Mouse (Mus musculus) kidney, adult 11 months (tissue): ENCODE data around the gene Csrnp1.
A peak's percentile ranks its signal among the peaks of the same experiment; 100 is the strongest.

Source experiments
- DNase-seq: peaks from one replicate; pipeline ENCODE4 v3.0.0; 2022

The Csrnp1 gene

GRCm38 (mm10) chr9:119976704-119977556, 7.5 kb downstream of the Csrnp1 start:
- no peak for DNase-seq

DNA sequence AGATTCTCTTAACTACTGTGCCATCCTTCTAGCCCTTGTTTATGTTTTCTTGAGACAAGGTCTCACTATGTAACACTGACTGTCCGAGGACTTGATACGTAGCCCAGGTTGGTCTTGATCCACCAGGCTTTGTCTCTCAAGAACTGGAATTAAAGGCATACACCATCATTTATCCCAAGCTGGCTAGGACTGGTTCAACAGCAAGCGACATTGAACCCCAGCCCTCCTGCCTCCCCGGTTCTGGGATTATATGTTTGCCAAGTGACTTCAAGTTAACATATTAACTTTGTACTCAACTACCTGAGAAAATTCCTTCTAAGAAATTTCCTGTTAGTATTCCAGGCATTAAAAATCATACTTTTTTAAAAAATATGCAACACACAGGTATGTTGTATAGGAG, 9.2 kb downstream of the Csrnp1 start:
- DNase-seq = no peak

GRCm38 (mm10) chr9:119974609-119975008, 9.8 kb downstream of the Csrnp1 start:
- no peak for DNase-seq

DNA sequence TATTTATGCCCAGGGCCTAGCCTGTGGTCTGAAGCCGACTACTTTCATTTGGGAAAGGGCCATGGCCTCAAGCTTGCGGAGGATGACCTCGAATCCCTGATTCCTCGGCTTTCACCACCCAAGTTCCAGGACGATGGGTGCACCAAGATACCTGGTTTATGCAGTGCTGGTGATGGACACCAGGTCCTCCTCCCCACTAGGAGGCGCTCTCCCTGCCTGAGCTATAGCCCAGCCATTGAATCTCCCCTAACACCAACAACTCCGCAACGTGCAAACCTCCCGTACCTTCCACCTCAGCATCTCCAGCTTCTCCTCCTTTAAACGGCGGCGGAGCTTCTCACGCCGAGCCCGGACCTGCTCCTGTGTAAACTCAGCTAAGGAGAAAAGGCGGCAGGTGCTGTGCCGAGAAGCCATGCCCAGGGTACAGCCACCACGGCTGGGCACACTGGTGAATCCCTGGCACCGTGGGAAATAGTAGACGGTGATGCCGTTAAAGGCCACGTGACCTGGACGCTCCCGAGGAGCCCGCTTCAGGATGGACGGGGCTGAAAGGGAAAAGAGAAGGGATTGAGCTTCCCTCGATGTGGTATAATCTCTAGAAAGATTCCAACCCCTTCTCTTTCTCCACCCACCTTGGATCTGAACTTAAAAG, 10.5 kb downstream of the Csrnp1 start:
- no peak for DNase-seq

DNA sequence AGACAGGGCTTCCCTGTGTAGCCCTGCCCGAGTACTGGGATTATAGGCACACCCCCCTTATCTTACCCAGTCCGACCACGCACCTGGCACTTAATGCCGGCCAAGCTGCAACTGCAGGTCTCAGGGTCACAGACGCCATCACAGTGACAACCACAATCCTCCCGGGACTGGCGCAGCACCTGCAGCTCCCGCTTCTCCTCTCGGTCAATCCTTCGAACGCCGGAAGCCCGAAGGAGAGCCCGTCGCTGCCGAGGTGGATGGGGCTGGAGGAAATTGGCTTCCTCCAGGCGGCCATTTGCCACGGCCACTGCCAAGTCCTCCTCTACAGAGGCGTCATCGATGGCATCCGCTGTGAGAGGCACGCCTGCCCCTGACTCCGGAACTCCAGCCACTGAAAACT, 11.2 kb downstream of the Csrnp1 start:
- no peak for DNase-seq

DNA sequence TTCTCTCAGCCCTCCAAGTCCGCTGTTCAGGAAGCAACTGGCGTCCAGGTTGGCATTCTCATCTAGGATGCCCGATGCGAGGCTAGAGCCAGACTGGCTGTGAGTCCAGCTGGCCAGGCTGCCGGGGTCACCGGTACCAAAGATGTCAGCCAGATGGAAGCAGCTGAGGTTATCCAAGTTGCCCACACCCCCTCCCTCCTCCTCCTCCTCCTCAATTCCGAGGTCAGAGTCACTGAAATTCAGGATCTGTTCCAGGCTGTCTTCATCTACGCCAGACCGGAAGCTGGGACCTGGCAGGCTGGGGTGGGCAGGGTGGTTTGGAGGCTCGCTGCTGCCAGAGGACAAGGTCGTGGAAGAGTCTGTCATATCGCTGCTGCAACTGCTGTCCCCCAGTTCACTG, 11.9 kb downstream of the Csrnp1 start:
- DNase-seq = no peak

- no peak for DNase-seq
Observed at GRCm38 (mm10) chr9:119972166-119972565, 12.3 kb downstream of the Csrnp1 start.

DNA sequence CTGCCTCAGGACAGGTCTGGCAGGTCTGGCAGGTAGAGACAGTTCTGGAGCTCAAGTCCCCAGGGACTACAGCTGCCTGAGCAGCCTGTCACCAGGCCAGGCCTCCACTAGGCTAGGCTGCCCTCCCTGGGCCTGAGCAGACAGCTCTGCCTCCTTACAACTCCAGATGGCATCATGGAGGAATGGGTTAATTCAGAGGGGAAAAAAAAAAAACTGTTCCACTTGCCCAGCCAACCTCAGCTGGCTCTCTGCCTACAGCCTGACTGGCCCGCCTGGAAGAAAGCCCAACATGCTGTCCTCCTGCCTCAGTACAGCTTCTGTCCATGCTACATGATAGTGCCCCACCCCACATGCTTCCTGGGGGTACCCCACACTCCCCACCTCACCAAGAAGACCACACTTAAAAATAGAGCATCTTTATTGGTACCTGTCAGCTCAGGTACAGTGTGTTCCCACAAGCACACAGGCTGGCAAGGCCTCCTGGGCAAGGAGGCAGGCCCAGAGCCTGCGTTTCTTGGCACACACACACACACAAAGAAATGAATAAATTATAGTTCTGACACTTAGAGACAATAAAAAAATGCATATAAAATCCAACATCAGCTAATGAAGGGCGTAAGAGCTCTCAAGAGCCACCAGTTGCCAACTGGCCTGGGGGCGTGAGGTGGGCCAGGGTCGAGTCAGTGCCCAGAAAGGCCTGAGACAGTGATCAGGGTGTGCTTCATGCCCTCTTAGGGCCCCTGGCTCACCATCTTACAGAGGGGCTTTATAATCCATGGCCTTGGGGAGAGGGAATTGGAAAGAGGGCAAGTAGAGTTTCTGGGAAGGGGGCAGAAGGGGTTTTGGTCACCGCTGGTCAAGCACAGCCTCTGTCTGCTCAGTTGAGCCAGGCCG, 13.4 kb downstream of the Csrnp1 start:
- DNase-seq = peak; percentile 61

DNA sequence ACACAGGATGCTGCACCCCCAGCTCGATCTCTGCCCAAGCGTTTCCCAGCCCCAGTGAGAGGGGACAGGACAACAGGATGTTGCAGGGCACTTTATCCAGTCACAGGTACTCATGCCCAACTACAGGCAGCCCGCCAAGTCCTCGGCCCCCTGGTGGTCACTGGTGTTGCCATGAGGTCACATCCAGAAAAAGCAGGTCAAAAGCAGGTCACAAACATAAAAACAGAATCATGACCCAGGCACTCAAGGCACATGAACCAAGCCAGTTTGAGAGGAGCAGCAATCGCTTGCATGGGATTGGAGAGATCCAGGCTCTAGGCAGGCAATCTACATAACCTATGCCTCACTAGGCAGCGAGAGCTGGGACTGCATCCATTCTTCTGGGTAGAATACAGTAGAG, 14.2 kb downstream of the Csrnp1 start:
- DNase-seq = peak; percentile 71

DNA sequence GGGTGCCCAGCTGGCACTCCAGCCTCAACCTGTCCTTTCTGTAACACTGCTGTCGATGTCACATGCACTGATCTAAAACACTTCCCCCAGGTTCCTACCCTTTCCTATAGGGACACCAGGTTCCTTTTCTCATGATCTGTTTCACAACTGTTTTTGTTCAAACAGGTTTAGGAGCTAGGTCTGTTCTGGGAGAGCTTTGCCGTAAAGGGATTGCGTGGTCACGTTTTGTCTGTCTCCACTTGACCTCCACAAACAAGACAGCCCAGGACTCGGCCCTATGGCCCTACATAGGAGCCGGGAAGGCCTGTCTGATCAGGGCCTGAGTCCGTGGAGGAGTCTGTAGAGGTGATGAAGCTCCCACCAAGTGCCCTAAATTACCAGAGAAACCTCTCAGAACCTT, 14.6 kb downstream of the Csrnp1 start:
- DNase-seq = no peak

DNA sequence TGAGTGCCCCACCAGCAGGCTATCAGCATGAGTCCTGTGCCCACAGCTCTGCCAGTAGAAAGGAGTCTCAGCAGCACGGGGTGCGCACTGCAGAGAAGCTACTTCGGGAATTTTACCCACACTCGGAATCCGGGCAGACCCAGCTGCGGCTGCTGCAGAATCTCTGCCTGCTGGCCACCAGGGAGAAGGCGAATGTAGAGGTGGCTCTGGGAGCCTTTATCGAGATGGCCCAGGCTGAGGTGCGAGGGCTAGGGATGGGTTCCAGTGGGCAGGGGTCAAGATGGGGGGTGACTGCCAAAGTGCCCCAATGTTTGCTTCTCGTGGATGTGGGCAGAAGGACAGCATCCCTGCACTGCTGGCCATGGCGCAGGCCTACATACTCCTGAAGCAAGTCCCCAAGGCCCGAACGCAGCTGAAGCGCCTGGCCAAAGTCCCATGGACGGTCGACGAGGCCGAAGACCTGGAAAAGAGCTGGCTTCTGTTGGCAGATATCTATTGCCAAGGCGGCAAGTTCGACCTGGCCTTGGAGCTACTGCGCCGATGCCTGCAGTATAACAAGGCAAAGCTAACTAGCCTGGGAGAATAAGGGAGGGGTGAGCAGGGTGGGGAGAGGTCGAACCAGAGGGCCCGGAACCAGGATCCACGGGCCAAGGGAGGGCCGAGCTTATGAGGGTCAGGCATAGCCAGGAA, 18.1 kb downstream of the Csrnp1 start:
- DNase-seq = no peak

- DNase-seq = peak; percentile 69
Observed at GRCm38 (mm10) chr9:119965186-119965585, 19.3 kb downstream of the Csrnp1 start.

- peak; percentile 51 for DNase-seq
Observed at GRCm38 (mm10) chr9:119964206-119964605, 20.3 kb downstream of the Csrnp1 start.

- peak; percentile 70 for DNase-seq
Observed at GRCm38 (mm10) chr9:119962987-119963667, 21.3 kb downstream of the Csrnp1 start.

GRCm38 (mm10) chr9:119962216-119962615, 22.2 kb downstream of the Csrnp1 start:
- no peak for DNase-seq

GRCm38 (mm10) chr9:119958835-119959234, 25.6 kb downstream of the Csrnp1 start:
- no peak for DNase-seq

DNA sequence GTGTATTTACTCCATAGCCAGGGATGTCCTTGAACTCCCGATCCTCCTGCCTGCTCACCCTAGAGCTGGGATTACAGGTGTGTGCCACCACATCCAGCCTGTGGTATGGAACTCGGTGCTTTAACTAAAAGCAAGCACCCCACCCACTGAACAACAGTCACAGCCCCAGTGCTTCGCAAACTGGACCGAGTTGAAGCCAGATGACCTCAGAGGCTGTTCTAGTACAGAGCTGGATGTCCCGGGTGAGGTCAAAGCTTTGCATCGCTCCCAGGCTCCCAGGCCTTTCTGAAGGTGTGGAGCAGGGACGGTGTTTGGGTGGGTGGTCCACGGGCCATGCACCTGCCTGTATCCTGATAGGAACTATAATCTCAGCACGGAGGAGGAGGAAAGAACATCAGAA, 33.1 kb downstream of the Csrnp1 start:
- DNase-seq = no peak

- DNase-seq = no peak
Observed at GRCm38 (mm10) chr9:119950434-119950833, 34.0 kb downstream of the Csrnp1 start.

DNA sequence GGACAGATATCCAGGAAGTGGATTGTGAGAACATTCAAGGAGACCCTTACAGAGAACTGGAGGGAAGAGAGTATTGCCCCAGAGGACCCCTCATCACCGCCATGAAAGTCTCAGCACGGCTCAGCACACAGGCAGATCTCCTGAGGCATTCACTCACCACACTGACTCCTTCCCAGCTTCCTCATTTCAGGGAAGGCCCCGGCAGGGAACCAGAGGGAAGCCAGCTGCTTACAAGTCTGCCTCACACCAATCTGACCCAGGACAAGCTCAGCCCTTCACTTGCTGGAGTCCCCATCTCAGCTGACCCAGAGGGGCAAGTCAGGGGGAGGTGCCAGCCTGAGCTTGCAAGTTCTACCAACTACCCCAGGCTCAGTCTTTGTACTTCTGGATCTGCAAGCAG, 35.7 kb downstream of the Csrnp1 start:
- no peak for DNase-seq

DNA sequence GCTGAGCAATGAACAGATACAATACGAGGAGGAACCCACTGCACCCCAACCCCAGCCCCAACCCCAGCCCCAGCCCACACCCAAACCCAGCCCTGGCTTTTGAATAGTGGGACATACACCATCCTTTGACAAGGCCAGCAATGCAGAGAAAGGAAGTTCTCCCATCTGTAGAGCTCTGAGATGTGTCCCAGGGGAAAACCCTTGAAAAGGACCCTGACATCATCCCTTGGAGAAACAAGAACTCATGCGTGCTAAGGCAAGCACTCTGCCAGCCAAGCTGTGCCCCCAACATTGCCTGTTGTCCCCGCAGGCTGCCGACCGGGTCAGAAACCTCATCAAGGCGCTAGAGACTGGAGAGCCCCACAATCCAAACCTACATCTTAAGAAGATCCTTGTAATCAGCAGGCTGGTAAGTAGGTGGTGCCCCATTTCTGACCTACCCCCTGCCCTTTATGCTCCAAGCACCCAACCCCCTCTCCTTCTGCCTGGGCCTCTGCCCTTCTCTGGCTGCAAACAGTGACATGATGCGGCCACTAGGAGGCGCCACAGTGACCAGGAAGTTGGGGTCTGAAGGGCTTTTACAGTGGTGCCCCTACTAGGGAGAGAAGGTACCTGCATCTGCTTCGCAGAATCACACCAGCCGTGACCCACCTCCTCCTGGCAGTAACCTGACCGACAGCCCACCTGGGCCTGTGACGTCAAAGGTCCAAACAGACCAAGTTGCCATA, 39.1 kb downstream of the Csrnp1 start:
- DNase-seq = no peak

GRCm38 (mm10) chr9:119943326-119943725, 41.1 kb downstream of the Csrnp1 start:
- no peak for DNase-seq
